Mouse (Mus musculus) CH12.LX (cell line): Measurements from ENCODE around the gene Hoxc10. TPM values are rescaled to one million over a fixed set of nuclear protein-coding genes. Genes with fewer than 3 reads are reported as not detected.

Experiments used
- DNase-seq: peaks from one replicate; pipeline ENCODE4 v3.0.0-alpha.2; 2013; ENCODE audit errors: extremely low read depth
- H3K27ac ChIP-seq: 2 replicates; pipeline ENCODE4 v1.5.1; 2012; ENCODE audit warnings: low read depth, mild to moderate bottlenecking, control low read depth, moderate library complexity; ENCODE audit not compliant: insufficient read depth
- H3K27me3 ChIP-seq: replicated peaks from 2 replicates; pipeline ENCODE3; 2012; ENCODE audit warnings: inconsistent platforms
- H3K36me3 ChIP-seq, 2 experiments: replicated peaks in 1 of 2; 2 replicates each; pipeline versions ENCODE3 to v1.6.1; 2012; ENCODE audit warnings: inconsistent platforms in 1 of 2, low read length in 1 of 2, mild to moderate bottlenecking in 1 of 2, mixed read lengths in 1 of 2, moderate library complexity in 1 of 2; ENCODE audit not compliant: control insufficient read depth in 1 of 2, insufficient read depth in 1 of 2
- H3K4me1 ChIP-seq, 2 experiments: 2 replicates each; pipeline ENCODE4 v1.6.1; 2012; ENCODE audit warnings: inconsistent platforms in 1 of 2, moderate library complexity in 1 of 2; ENCODE audit not compliant: insufficient read depth in 2 of 2, control insufficient read depth in 1 of 2
- H3K4me2 ChIP-seq: 2 replicates; pipeline ENCODE4 v1.6.1; 2012; ENCODE audit warnings: low read depth, mild to moderate bottlenecking, control low read depth; ENCODE audit not compliant: poor library complexity, insufficient read depth, severe bottlenecking
- H3K4me3 ChIP-seq, 3 experiments: fragments of 150-350 bp in 1 of 3; sonication (generic) in 1 of 3; replicated peaks in 1 of 3; 2 replicates each; pipeline versions ENCODE3 to v1.5.1; 2011 to 2012; ENCODE audit warnings: low read depth in 2 of 3, low read length in 2 of 3, mild to moderate bottlenecking in 2 of 3, moderate library complexity in 2 of 3, control low read depth in 1 of 3, improper control_type of control experiment in 1 of 3, inconsistent platforms in 1 of 3, mixed read lengths in 1 of 3; ENCODE audit not compliant: poor library complexity in 1 of 3
- H3K79me2 ChIP-seq: replicated peaks from 2 replicates; pipeline ENCODE4 v1.6.1; 2012; ENCODE audit warnings: mild to moderate bottlenecking, moderate library complexity; ENCODE audit not compliant: control insufficient read depth, poor library complexity, insufficient read depth, severe bottlenecking; ENCODE audit errors: extremely low read depth
- H3K9ac ChIP-seq: 2 replicates; pipeline ENCODE4 v1.6.1; 2012; ENCODE audit warnings: low read depth, mild to moderate bottlenecking, control low read depth, moderate library complexity; ENCODE audit not compliant: insufficient read depth
- H3K9me3 ChIP-seq: replicated peaks from 2 replicates; pipeline ENCODE3; 2012; ENCODE audit warnings: low read length, inconsistent platforms, mixed read lengths
- BHLHE40 ChIP-seq: IDR thresholded peaks from 2 replicates; pipeline ENCODE4 v1.6.1; 2011; ENCODE audit warnings: mild to moderate bottlenecking, low read depth, low read length, improper control_type of control experiment
- CTCF ChIP-seq, 2 experiments: IDR thresholded peaks in 1 of 2; conservative IDR thresholded peaks in 1 of 2; 2 replicates each; pipeline ENCODE4 v1.5.1; 2011 to 2012; ENCODE audit warnings: low read depth in 2 of 2, low read length in 2 of 2, improper control_type of control experiment in 1 of 2, inconsistent platforms in 1 of 2, mild to moderate bottlenecking in 1 of 2, moderate library complexity in 1 of 2
- E2F4 ChIP-seq: IDR thresholded peaks from 2 replicates; pipeline ENCODE4 v1.6.1; 2011; ENCODE audit warnings: low read depth, low read length, improper control_type of control experiment; ENCODE audit not compliant: insufficient replicate concordance
- ELF1 ChIP-seq: IDR thresholded peaks from 2 replicates; pipeline ENCODE4 v1.6.1; 2014; ENCODE audit warnings: low read depth, mild to moderate bottlenecking, inconsistent platforms, low read length, improper control_type of control experiment
- EP300 ChIP-seq: IDR thresholded peaks from 2 replicates; pipeline ENCODE4 v1.6.1; 2011; ENCODE audit warnings: low read length, improper control_type of control experiment
- ETS1 ChIP-seq: conservative IDR thresholded peaks from 2 replicates; pipeline ENCODE4 v1.6.1; 2012; ENCODE audit warnings: low read depth, mild to moderate bottlenecking, inconsistent platforms, low read length, improper control_type of control experiment, moderate library complexity
- GABPA ChIP-seq: IDR thresholded peaks from 2 replicates; pipeline ENCODE4 v1.6.1; 2012; ENCODE audit warnings: low read depth, low read length, improper control_type of control experiment, inconsistent platforms; ENCODE audit not compliant: insufficient replicate concordance
- HCFC1 ChIP-seq: IDR thresholded peaks from 2 replicates; pipeline ENCODE4 v1.6.1; 2012; ENCODE audit warnings: low read depth, mild to moderate bottlenecking, inconsistent platforms, low read length, improper control_type of control experiment
- IRF4 ChIP-seq: IDR thresholded peaks from 2 replicates; pipeline ENCODE4 v1.6.1; 2014; ENCODE audit warnings: low read depth, mild to moderate bottlenecking, inconsistent platforms, low read length, improper control_type of control experiment
- JUND ChIP-seq: conservative IDR thresholded peaks from 2 replicates; pipeline ENCODE4 v1.6.1; 2011; ENCODE audit warnings: low read depth, low read length, improper control_type of control experiment
- MAFK ChIP-seq: IDR thresholded peaks from 2 replicates; pipeline ENCODE4 v1.6.1; 2011; ENCODE audit warnings: low read length, improper control_type of control experiment; ENCODE audit not compliant: insufficient replicate concordance
- MAX ChIP-seq: IDR thresholded peaks from 2 replicates; pipeline ENCODE4 v1.6.1; 2011; ENCODE audit warnings: low read length, improper control_type of control experiment
- MYC ChIP-seq: IDR thresholded peaks from 2 replicates; pipeline ENCODE4 v1.6.1; 2011; ENCODE audit warnings: low read depth, mild to moderate bottlenecking, improper control_type of control experiment, low read length
- NRF1 ChIP-seq: IDR thresholded peaks from 2 replicates; pipeline ENCODE4 v1.6.1; 2014; ENCODE audit warnings: low read depth, mild to moderate bottlenecking, inconsistent platforms, low read length, improper control_type of control experiment, moderate library complexity
- PAX5 ChIP-seq: IDR thresholded peaks from 2 replicates; pipeline ENCODE4 v1.6.1; 2012; ENCODE audit warnings: low read length, inconsistent platforms, mixed read lengths
- RAD21 ChIP-seq: IDR thresholded peaks from 2 replicates; pipeline ENCODE4 v1.6.1; 2011; ENCODE audit warnings: low read depth, mild to moderate bottlenecking, low read length, improper control_type of control experiment, moderate library complexity
- SMC3 ChIP-seq: IDR thresholded peaks from 2 replicates; pipeline ENCODE4 v1.6.1; 2011; ENCODE audit warnings: low read depth, low read length, improper control_type of control experiment
- TCF12 ChIP-seq: IDR thresholded peaks from 2 replicates; pipeline ENCODE4 v1.6.1; 2014; ENCODE audit warnings: low read depth, mild to moderate bottlenecking, inconsistent platforms, low read length, improper control_type of control experiment
- UBTF ChIP-seq: IDR thresholded peaks from 2 replicates; pipeline ENCODE4 v1.6.1; 2012; ENCODE audit warnings: low read depth, mild to moderate bottlenecking, inconsistent platforms, low read length, improper control_type of control experiment, moderate library complexity
- USF2 ChIP-seq: conservative IDR thresholded peaks from 2 replicates; pipeline ENCODE4 v1.6.1; 2011; ENCODE audit warnings: low read depth, low read length, improper control_type of control experiment
- ZC3H11A ChIP-seq: IDR thresholded peaks from 2 replicates; pipeline ENCODE4 v1.6.1; 2012; ENCODE audit warnings: low read depth, mild to moderate bottlenecking, inconsistent platforms, low read length, improper control_type of control experiment
- ZKSCAN1 ChIP-seq: IDR thresholded peaks from 2 replicates; pipeline ENCODE4 v1.6.1; 2012; ENCODE audit warnings: low read depth, inconsistent platforms, low read length, improper control_type of control experiment, borderline replicate concordance
- ZNF384 ChIP-seq: IDR thresholded peaks from 2 replicates; pipeline ENCODE4 v1.6.1; 2012; ENCODE audit warnings: low read depth, low read length, improper control_type of control experiment, inconsistent platforms
- dilution Hi-C: fragments of 300-500 bp; cut with MboI; formaldehyde crosslinking; loops from 2 replicates; pipeline ENCODE4 v1.14.3; 2020; ENCODE audit warnings: low sequenced_read_pairs; ENCODE audit not compliant: extremely low pct_unique_long_range_greater_than_20kb, extremely low pct_ligation_motif_present
- in situ Hi-C: fragments of 300-500 bp; cut with MboI; formaldehyde crosslinking; loops from 3 replicates; pipeline ENCODE4 v1.14.3; 2019; ENCODE audit warnings: low sequenced_read_pairs, low pct_ligation_motif_present, low pct_unique_long_range_greater_than_20kb, mixed read lengths
- polyA plus RNA-seq: library from polyadenylated mRNA; unstranded; fragments of >175 nt; gene quantifications from 2 replicates; pipeline ENCODE4 v1.2.1, GENCODE M21; 2012; ENCODE audit warnings: low read depth; ENCODE audit not compliant: insufficient read length
- total RNA-seq, 2 experiments: library from RNA; depleted of rRNA; stranded (reverse); fragments of 300-350 nt in 1 of 2; fragments of >200 nt in 1 of 2; gene quantifications; 2 replicates each; pipeline ENCODE4 v1.2.3; 2012 to 2014

Gene Hoxc10
- total and polyA plus RNA-seq, 3 experiments, result 0.11 TPM; not detected in 2

- Histone ChIP-seq H3K4me1 (peaks cover 1 to 13% of the 10 kb centered on the region in 2 experiments; a peak in 3 of 4 replicates), H3K4me2 (peak overlapping the region; percentile 62), H3K9ac (no peak overlapping the region), H3K9me3 (no peaks in the 10 kb centered on the region), H3K27me3 (peaks cover 83% of the 10 kb centered on the region), H3K36me3 (no peaks in the 10 kb centered on the region), H3K79me2 (no peaks in the 10 kb centered on the region), H3K4me3 (no peak overlapping the region), H3K27ac (no peak overlapping the region)
- TF ChIP-seq IRF4, result no peak
- TF ChIP-seq ZC3H11A, result no peak
- TF ChIP-seq ETS1, result no peak
- TF ChIP-seq NRF1, result no peak
- no peak for TF ChIP-seq CTCF (conservative IDR thresholded peaks at IDR 0.05 in 1 of 2, IDR thresholded peaks at IDR 0.05 in 1 of 2; ENCODE audit: low read depth in 2 of 2, low read length in 2 of 2)
- no peak for TF ChIP-seq PAX5
- no peak for TF ChIP-seq ZNF384
- TF ChIP-seq JUND, result no peak
- no peak for TF ChIP-seq MYC
- TF ChIP-seq GABPA, result no peak
- dilution Hi-C loops, result no loop called here
- no peak for DNase-seq
- in situ Hi-C loops, result loop anchor here (10.0 kb wide), 1 partner anchor 331 kb away; the partner anchor contains the start of gene Gpr84
Observed at GRCm38 (mm10) chr15:102983716-102984115, 17.1 kb downstream of the Hoxc10 start.

GRCm38 (mm10) chr15:102984521-102984920 lies 17.9 kb downstream of the Hoxc10 start:
- Histone ChIP-seq H3K9me3 (no peaks in the 10 kb centered on the region), H3K4me2 (no peak overlapping the region), H3K4me3 (no peak overlapping the region), H3K4me1 (peaks cover 0 to 5% of the 10 kb centered on the region in 2 experiments; a peak in 3 of 4 replicates), H3K79me2 (no peaks in the 10 kb centered on the region), H3K36me3 (no peaks in the 10 kb centered on the region), H3K9ac (no peak overlapping the region), H3K27me3 (peaks cover 76% of the 10 kb centered on the region), H3K27ac (no peak overlapping the region)
- in situ Hi-C loops (loop anchor here (10.0 kb wide), 1 partner anchor 330 kb away; the partner anchor contains the start of gene Gpr84), dilution Hi-C loops (no loop called here)
- no peak for DNase-seq
- no peak for TF ChIP-seq USF2
- no peak for TF ChIP-seq ZC3H11A
- TF ChIP-seq JUND, result no peak
- no peak for TF ChIP-seq ZNF384
- no peak for TF ChIP-seq RAD21
- TF ChIP-seq BHLHE40, result no peak
- no peak for TF ChIP-seq CTCF (conservative IDR thresholded peaks at IDR 0.05 in 1 of 2, IDR thresholded peaks at IDR 0.05 in 1 of 2; ENCODE audit: low read depth in 2 of 2, low read length in 2 of 2)
- TF ChIP-seq EP300, result no peak
- no peak for TF ChIP-seq UBTF
- TF ChIP-seq ELF1, result no peak
- no peak for TF ChIP-seq SMC3
- no peak for TF ChIP-seq ZKSCAN1
- no peak for TF ChIP-seq HCFC1
- no peak for TF ChIP-seq MAFK
- TF ChIP-seq NRF1, result no peak
- TF ChIP-seq PAX5, result no peak
- no peak for TF ChIP-seq TCF12
- no peak for TF ChIP-seq MAX
- TF ChIP-seq E2F4, result no peak
